Mouse (Mus musculus) lung, embryonic 15.5 days (tissue): ENCODE data around the gene Nodal. TPM values are rescaled to one million over a fixed set of nuclear protein-coding genes. Genes with fewer than 3 reads are reported as not detected.

Source experiments
- ATAC-seq: fragments of 200-750 bp; cut with Nextera tagmentation; 2 replicates; pipeline ENCODE4 v1.8.0; 2017; ENCODE audit warnings: moderate number of reproducible peaks, borderline replicate concordance; ENCODE audit not compliant: low FRiP score, low TSS enrichment; ENCODE audit errors: extremely low read depth
- H3K27ac ChIP-seq: fragments of 300-500 bp; sonication (generic); 2 replicates; pipeline ENCODE4 v1.5.1; 2015; ENCODE audit warnings: moderate library complexity, mild to moderate bottlenecking, inconsistent platforms
- H3K27me3 ChIP-seq: fragments of 300-500 bp; sonication (generic); 2 replicates; pipeline ENCODE4 v1.6.1; 2015; ENCODE audit warnings: inconsistent platforms
- H3K36me3 ChIP-seq: fragments of 300-500 bp; sonication (generic); 2 replicates; pipeline ENCODE4 v1.6.1; 2015; ENCODE audit warnings: inconsistent platforms
- H3K4me1 ChIP-seq: fragments of 300-500 bp; sonication (generic); 2 replicates; pipeline ENCODE4 v1.6.1; 2015; ENCODE audit warnings: inconsistent platforms
- H3K4me2 ChIP-seq: fragments of 300-500 bp; sonication (generic); 2 replicates; pipeline ENCODE4 v1.6.1; 2015; ENCODE audit warnings: inconsistent platforms, mild to moderate bottlenecking, moderate library complexity
- H3K4me3 ChIP-seq: fragments of 300-500 bp; sonication (generic); 2 replicates; pipeline ENCODE4 v1.5.1; 2015; ENCODE audit warnings: mild to moderate bottlenecking, inconsistent platforms
- H3K9ac ChIP-seq: fragments of 300-500 bp; sonication (generic); 2 replicates; pipeline ENCODE4 v1.6.1; 2015; ENCODE audit warnings: inconsistent platforms
- H3K9me3 ChIP-seq: fragments of 300-500 bp; sonication (generic); 2 replicates; pipeline ENCODE4 v1.6.1; 2016; ENCODE audit warnings: inconsistent platforms
- WGBS: fragments of 180-500 bp; shearing (Covaris S2); methylation state at CpG from one replicate; pipeline ENCODE4 v1.1.7; 2015; 5-methylcytosine and 5-hydroxymethylcytosine counted together
- polyA plus RNA-seq: library from polyadenylated mRNA; unstranded; fragments of >200 nt; fragmentation: Nextera tagmentation; extraction: Ambion mirVana; gene quantifications from 2 replicates; pipeline ENCODE4 v1.2.1, GENCODE M21; 2015

Gene Nodal
- 0.09 TPM in 1 of 2 replicates, not detected in the other for polyA plus RNA-seq

DNA sequence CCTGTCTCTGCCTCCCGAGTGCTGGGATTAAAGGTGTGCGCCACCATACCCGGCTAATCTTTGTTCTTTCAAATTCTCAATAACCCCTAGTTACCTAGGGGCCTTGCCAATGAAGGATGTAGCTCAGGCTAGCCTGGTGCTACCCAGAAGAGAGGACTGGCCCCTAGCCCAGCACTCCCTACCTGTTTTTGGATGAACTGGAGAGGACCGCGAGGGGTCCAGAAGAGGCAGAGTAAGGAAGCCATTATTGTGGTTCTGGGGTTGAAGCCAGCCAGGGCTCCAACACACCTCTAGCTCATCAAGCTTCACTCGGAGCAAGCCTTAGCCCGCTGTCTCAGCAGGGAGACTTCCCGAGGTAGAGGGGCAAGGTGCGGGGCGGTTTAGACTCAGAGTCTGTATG is at the start of gene Nodal:
Nodal (plus strand) TSS at position 301 of the 400 bp plus-strand sequence.
- ATAC-seq, result peak; percentile 25; the same call in 1 of the 2 replicates
- Histone ChIP-seq H3K27me3 (peaks cover 56% of the 10 kb centered on the region), H3K27ac (no peak within 1 kb of the TSS), H3K9ac (no peak within 1 kb of the TSS), H3K36me3 (no peaks in the 10 kb centered on the region), H3K4me3 (peak within 1 kb of the TSS; percentile 41), H3K4me2 (peak within 1 kb of the TSS; percentile 85), H3K4me1 (peaks cover 17% of the 10 kb centered on the region), H3K9me3 (no peaks in the 10 kb centered on the region)
- WGBS, result 25% methylated on average over 10 of the region's 10 CpGs

DNA sequence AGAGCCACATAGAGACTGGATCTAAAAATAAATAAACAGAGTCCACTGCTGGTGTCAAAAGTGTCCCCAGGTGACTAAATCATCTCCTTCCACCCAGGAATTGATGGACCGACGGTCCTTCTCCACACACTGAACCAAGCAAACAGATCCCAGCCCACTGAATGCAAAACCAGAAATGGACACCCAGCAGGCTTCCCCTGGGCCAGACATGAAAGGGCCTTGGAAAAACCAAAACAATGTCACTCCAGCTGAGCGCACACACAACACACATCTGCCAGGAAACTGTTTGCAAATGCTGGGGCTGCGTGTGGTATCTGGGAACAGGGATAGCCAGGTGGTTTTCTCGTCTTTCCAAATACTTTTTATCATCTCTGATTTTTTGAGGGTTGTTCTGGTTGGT is 48.0 kb upstream of the Nodal start:
- H3K4me3 ChIP-seq, result no peak overlapping the region
- H3K27me3 ChIP-seq, result no peaks in the 10 kb centered on the region
- peak overlapping the region; percentile 71 for H3K27ac ChIP-seq
- no peaks in the 10 kb centered on the region for H3K9me3 ChIP-seq
- H3K36me3 ChIP-seq, result no peaks in the 10 kb centered on the region; the same call in 1 of the 2 replicates
- H3K4me2 ChIP-seq, result no peak overlapping the region
- no peak for ATAC-seq
- peaks cover 70% of the 10 kb centered on the region for H3K4me1 ChIP-seq
- no peak overlapping the region for H3K9ac ChIP-seq
- WGBS, result 49% methylated on average over 5 of the region's 5 CpGs

DNA sequence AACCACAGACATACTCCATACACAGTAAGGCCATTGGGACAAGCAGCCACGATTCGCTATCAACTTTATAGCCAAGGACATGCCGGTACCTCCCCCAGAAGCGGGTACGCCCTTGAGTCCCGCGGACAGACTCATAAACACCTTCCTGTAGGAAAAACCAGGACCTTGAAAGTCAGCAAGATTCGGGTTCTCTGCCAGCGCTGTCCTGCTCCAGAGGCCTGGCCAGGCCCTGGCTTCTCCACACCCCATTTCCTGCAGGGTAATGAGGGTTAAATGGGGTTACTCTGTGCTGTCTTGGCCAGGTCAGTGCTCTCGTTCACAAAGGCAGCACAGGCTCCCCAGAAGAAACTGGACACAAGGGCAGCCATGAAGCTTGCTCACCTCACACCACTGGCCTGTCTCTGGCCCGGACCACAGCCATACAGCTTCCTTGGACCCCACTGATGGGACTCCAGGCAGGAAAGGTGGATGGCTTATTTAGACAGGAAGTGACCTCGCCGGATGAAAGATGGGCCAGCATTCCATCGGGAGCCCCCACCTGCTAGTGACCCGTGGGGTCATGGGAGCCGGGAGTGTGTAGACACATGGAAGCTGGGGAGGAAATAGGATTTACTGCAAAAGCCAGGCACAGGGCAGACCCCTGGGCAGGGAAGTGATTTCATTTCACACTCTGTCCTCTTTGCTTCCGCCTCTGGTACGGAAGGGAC is 47.3 kb upstream of the Nodal start:
- peaks cover 77% of the 10 kb centered on the region for H3K4me1 ChIP-seq
- H3K36me3 ChIP-seq, result no peaks in the 10 kb centered on the region
- ATAC-seq, result no peak
- no peaks in the 10 kb centered on the region for H3K9me3 ChIP-seq
- 40% methylated on average over 18 of the region's 18 CpGs for WGBS
- H3K4me3 ChIP-seq, result no peak overlapping the region
- H3K27ac ChIP-seq, result peak overlapping the region; percentile 71
- 0 out of 2 replicates have a peak overlapping the region, but pooled peaks have one; percentile 11 for H3K4me2 ChIP-seq
- no peak overlapping the region for H3K9ac ChIP-seq
- H3K27me3 ChIP-seq, result no peaks in the 10 kb centered on the region

DNA sequence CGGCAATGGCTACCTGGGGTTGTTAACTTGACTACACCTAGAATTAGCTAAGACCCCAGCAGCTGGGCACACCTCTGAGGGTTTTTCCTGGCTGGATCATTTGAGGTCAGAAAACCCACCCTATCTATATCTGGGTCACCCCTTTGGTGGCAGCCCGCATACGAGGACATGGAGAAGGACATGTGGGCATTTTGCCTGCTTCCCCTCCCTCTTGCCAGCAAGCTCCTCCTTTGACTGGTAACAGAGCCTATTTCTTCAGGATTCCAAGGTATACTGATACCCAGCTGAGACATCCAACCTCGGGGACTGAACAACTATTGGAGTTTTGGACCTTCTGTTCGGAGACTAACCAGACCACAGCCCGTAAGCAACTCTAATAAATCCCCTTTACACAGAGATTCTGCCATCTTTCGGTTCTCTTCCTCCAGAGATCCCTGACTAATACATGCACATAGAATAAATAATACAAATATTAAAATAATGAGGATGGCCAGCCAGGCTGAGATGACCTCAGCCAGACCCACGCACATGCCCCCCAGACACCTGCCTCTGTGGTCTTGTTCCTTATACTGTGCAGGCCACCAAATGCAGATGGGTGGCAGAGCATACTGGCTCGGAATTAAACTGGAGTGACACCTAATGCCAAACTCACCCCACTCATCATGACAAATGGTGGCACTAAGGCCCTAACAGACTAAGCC is 45.7 kb upstream of the Nodal start:
- H3K4me1 ChIP-seq, result peaks cover 76% of the 10 kb centered on the region
- no peak overlapping the region for H3K4me2 ChIP-seq
- no peak overlapping the region for H3K9ac ChIP-seq
- 74% methylated on average over 9 of the region's 9 CpGs for WGBS
- no peaks in the 10 kb centered on the region for H3K27me3 ChIP-seq
- H3K36me3 ChIP-seq, result no peaks in the 10 kb centered on the region
- peak overlapping the region; percentile 71 for H3K27ac ChIP-seq
- no peak for ATAC-seq
- no peak overlapping the region for H3K4me3 ChIP-seq
- no peaks in the 10 kb centered on the region for H3K9me3 ChIP-seq

DNA sequence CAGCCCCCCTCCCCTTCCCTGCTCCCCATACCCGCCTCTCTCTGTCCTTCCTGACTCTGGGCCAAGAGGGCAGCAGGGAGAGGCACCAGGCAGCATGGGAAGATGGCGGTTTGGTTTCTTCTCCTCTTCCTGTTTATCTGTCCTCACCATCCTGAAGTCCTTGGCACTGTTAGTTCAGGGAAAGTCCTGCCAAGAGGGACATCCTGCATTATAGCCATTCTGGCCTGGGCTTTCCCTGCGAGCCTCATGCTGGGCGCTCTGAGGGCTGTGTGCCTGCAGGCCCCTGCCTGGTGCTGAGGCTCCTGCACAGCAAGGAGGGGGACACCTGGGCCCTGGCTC is 45.2 kb upstream of the Nodal start:
- WGBS, result 50% methylated on average over 4 of the region's 4 CpGs
- Histone ChIP-seq H3K4me3 (no peak overlapping the region), H3K36me3 (no peaks in the 10 kb centered on the region), H3K27ac (peak overlapping the region; percentile 50), H3K4me2 (no peak overlapping the region), H3K9me3 (no peaks in the 10 kb centered on the region), H3K4me1 (peaks cover 70% of the 10 kb centered on the region), H3K9ac (no peak overlapping the region), H3K27me3 (no peaks in the 10 kb centered on the region)
- peak; percentile 33 for ATAC-seq

DNA sequence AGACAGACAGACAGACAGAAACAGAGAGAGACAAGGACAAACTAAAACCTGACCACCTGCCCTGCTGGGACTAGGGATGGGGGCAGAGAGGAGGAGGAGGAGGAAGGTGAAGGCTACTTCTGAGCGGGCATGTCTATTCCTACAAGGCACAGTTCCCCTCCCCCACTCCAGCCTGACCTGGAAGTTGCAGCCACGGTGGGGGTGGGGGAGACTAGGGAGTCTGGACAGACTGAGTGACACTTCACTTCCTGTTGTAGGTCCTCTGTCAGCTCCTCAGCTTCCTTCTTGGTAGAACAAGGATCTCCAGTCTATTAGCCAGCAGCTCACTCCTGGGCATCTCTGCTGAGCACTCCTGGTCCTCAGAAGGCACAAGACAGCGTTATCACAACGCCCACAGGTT is 43.7 kb upstream of the Nodal start:
- Histone ChIP-seq H3K4me1 (peaks cover 74% of the 10 kb centered on the region), H3K4me3 (no peak overlapping the region), H3K27me3 (no peaks in the 10 kb centered on the region), H3K9me3 (no peaks in the 10 kb centered on the region), H3K36me3 (no peaks in the 10 kb centered on the region), H3K27ac (peak overlapping the region; percentile 49; the same call in 1 of the 2 replicates), H3K9ac (no peak overlapping the region), H3K4me2 (no peak overlapping the region)
- ATAC-seq, result no peak
- WGBS, result 28% methylated on average over 4 of the region's 4 CpGs

DNA sequence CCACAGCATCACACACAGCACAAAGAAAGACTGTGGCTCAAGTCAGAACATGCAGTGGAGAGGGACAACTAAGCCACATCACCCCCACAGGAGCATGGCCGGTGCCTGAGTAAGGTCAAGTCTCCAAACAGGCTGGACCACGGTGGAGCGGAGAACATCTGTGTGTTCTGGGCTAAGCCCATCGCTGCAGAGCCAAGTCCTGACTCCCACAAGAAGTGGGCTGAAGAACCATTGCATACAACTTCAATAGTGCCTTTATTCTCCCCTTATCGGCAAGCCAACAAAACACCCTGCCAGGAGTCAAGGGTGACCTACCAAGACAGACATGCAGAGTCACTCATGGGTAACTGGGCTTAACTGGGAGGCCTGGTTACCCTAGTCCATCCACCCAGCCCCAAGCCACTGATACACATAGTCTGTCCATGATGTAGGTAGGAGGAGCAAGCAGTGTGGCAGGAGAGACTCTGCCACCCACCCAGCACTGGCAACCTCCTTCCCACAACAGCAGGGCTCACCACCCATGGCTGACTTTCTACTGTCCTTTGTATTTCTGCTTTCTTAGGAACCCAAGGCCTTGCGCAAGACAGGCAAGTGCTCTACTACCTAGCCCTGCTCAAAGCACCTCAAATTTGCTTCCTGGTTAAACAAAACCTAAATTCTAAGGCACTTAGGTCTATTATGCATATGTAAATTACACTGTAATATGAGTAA is 42.8 kb upstream of the Nodal start:
- Histone ChIP-seq H3K9ac (no peak overlapping the region), H3K4me3 (no peak overlapping the region), H3K9me3 (no peaks in the 10 kb centered on the region), H3K27me3 (no peaks in the 10 kb centered on the region), H3K36me3 (no peaks in the 10 kb centered on the region), H3K4me2 (no peak overlapping the region), H3K4me1 (peaks cover 69% of the 10 kb centered on the region), H3K27ac (peak overlapping the region; percentile 49)
- ATAC-seq, result no peak
- 53% methylated on average over 6 of the region's 6 CpGs for WGBS

DNA sequence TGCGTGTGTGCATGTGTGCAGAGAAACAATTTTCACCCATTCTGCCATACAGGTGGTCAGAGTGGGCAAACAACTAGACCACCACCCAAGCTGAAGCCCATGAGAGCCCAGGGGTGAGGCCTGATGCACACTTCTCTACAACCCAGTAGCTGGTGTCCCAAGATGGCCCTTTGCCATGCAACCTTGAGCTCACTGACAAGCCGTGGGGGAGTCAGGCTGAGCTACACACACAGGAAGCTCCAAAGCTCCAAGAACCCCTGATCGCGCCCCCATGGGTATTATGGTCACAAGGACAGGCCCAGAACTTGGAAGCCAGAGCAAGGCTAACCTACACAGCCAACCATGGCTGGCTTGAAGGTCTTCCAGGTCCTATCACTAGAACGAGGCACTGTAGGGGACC is 39.7 kb upstream of the Nodal start:
- H3K4me3 ChIP-seq, result no peak overlapping the region
- 86% methylated on average over 5 of the region's 5 CpGs for WGBS
- no peak for ATAC-seq

DNA sequence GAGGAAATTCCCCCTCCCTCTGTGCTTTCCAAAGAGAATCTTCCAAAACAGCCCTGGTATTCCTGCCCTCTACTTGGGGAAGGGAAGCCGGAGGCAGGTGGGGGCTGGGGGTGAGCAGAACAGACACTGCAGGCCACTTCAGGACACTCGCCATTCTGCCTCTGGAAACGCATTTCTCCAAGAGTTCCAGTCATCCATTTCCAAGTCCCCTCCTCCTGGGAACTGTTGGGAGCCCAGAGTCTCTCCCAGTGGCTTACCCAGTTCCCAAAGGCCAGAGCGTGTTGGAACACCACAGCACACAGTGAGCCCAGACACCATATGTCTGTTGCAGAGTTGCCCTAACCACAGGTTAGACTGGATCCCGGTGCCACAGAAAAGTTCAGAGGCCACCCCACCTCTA is 39.1 kb upstream of the Nodal start:
- H3K9ac ChIP-seq, result no peak overlapping the region
- H3K27ac ChIP-seq, result no peak overlapping the region
- no peaks in the 10 kb centered on the region for H3K27me3 ChIP-seq
- no peak overlapping the region for H3K4me2 ChIP-seq
- no peak for ATAC-seq
- 75% methylated on average over 5 of the region's 5 CpGs for WGBS
- peaks cover 68% of the 10 kb centered on the region for H3K4me1 ChIP-seq
- no peak overlapping the region for H3K4me3 ChIP-seq
- H3K36me3 ChIP-seq, result no peaks in the 10 kb centered on the region
- no peaks in the 10 kb centered on the region for H3K9me3 ChIP-seq

More for the DNA sequence above, 39.7 kb upstream of the Nodal start:
- no peak overlapping the region for H3K9ac ChIP-seq
- no peak overlapping the region for H3K4me2 ChIP-seq
- H3K27me3 ChIP-seq, result no peaks in the 10 kb centered on the region
- no peaks in the 10 kb centered on the region for H3K36me3 ChIP-seq
- no peak overlapping the region for H3K27ac ChIP-seq
- H3K4me1 ChIP-seq, result peaks cover 68% of the 10 kb centered on the region
- H3K9me3 ChIP-seq, result no peaks in the 10 kb centered on the region

DNA sequence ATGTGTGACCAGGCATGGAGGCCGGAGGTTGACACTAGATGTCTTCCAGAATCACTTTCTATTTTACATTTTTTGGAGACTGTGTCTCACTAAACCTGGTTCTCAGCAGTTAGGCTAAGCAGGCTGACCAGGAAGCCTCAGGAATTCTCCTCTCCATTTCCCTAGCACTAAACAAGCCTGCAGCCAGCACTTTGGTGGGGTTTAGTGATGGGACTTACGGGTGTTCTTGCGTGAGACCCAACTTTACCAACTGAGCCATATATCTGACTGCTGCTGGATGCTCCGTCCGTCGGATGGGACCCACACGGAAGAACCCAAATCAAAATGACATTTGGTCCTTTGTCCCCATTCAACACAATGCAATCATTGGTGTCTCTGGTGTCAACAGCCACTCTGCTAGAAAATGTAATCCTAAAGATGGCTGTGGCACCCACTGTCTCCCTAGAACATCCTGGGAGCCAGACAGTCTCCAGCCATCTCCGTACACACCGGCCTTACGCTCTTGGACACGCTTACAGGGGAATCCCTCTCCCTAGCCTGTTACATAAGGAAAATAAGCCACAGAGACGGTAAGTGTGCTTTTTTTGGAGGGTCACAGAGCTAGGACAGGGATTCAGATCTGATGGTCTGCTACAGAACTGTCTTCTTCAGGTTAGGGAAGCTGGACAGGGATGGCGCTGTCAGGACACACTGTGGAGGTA is 38.3 kb upstream of the Nodal start:
- peak overlapping the region; percentile 65; the same call in 1 of the 2 replicates for H3K4me3 ChIP-seq
- H3K9ac ChIP-seq, result no peak overlapping the region; the same call in 1 of the 2 replicates
- H3K4me1 ChIP-seq, result peaks cover 70% of the 10 kb centered on the region

DNA sequence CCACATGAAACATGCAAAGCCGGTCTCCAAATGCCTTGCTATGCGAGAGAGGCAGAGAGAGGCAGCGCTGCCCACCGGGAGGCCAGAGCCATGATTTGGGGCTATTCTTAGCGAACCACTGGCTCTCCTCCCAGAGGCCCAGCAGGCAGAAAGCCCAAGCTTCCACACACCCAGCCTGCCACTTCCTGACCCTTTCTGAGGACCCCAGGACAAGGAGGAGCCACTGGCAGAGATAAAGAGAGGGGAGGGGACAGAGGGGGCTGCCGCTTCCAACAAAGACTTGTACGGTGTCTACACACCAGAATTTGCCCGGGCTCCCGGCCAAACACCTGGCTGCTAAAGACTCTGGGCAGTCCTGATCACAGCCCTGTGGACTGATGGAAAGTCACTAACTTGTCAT is 37.6 kb upstream of the Nodal start:
- no peaks in the 10 kb centered on the region for H3K27me3 ChIP-seq
- peak overlapping the region; percentile 65 for H3K4me3 ChIP-seq
- peaks cover 69% of the 10 kb centered on the region for H3K4me1 ChIP-seq
- no peaks in the 10 kb centered on the region for H3K9me3 ChIP-seq
- peak overlapping the region; percentile 93 for H3K4me2 ChIP-seq
- H3K9ac ChIP-seq, result no peak overlapping the region; the same call in 1 of the 2 replicates
- 0 out of 2 replicates have a peak, but pooled peaks have one; percentile 16 for ATAC-seq
- H3K36me3 ChIP-seq, result no peaks in the 10 kb centered on the region
- WGBS, result 16% methylated on average over 9 of the region's 9 CpGs
- peak overlapping the region; percentile 52 for H3K27ac ChIP-seq

More for the DNA sequence above, 38.3 kb upstream of the Nodal start:
- H3K9me3 ChIP-seq, result no peaks in the 10 kb centered on the region
- H3K27ac ChIP-seq, result peak overlapping the region; percentile 52
- H3K4me2 ChIP-seq, result peak overlapping the region; percentile 93
- no peak for ATAC-seq
- no peaks in the 10 kb centered on the region for H3K27me3 ChIP-seq
- no peaks in the 10 kb centered on the region for H3K36me3 ChIP-seq
- 88% methylated on average over 13 of the region's 13 CpGs for WGBS
